Mouse (Mus musculus): Measurements from ENCODE around the gene Sox14. TPM values are rescaled to one million over a fixed set of nuclear protein-coding genes. Genes with fewer than 3 reads are reported as not detected.
A peak's percentile ranks its signal among the peaks of the same experiment; 100 is the strongest.

Gene Sox14
- polyA plus RNA-seq, 1 experiment: not detected

DNA sequence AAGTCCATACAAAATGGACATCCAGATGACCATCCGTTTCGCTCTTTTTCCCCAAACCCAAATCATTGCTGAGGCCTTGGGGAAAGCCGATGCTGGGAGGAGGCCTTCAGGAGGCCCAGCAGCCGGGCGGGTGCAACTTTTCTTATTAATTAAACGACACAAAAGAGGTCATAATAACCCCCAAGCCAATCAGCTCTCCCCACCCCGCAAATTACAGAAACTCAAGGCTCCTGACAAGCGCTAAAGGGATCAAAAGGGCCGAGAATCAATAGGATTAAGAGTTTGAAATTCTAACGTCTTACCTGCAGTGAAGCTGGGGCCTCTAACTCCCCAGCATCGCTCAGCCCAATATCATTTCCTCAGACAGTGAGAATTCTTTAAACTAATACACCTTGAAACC, 22.6 kb downstream of the Sox14 start:
- 58% methylated on average over 11 of the region's 11 CpGs for WGBS
- DNase-seq (ENCODE audit: low read depth, low spot score): no peak

- WGBS: 75% methylated on average over 7 of the region's 7 CpGs
Observed at GRCm38 (mm10) chr9:99850354-99850753, 25.6 kb downstream of the Sox14 start.

GRCm38 (mm10) chr9:99848327-99848726, 27.6 kb downstream of the Sox14 start:
- no peak for DNase-seq (ENCODE audit: low read depth, low spot score)
- WGBS: 61% methylated on average over 8 of the region's 8 CpGs

More at GRCm38 (mm10) chr9:99850354-99850753, 25.6 kb downstream of the Sox14 start:
- DNase-seq (ENCODE audit: low read depth, low spot score): no peak

DNA sequence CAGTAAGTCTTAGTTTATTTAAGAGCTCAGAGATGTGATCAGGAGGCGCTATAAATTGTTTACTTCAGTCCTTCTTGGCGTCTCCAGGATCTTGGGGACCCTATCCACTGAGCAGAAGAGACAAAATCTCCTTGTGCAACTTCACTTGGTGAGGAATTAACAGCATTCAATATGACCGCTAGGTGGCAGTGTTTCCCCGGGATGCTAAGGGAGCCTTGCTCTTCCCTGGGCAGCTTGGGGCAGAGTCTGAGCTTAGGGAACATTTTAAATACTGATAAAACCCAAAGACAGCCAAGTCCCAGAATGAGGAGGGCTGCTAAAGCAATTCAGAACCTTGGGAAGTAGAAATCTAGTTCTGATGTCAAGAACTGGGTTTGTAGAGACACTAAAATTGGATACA, 29.1 kb downstream of the Sox14 start:
- WGBS: under 1% methylated on average over 4 of the region's 4 CpGs
- peak; percentile 25 for DNase-seq (ENCODE audit: low read depth, low spot score)

DNA sequence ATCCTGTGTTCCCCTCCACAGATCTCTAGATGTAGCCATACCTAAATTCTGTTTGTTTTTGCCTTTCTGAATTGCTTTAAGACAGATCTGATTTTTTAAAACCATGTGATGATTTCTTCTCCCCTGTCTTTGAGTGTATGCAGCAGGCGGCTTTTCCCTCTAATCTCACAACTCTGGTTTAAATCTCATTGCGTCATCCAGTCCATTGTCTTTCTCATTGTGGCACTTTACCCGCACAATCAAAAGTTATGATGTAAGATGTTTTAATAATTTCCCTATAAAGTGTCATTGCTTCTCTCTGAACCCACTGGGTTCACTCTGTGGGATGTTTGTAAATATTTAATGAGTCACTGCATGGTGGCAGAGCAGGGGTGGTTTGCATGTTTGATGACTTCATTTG, 36.6 kb downstream of the Sox14 start:
- DNase-seq (ENCODE audit: low read depth, low spot score): no peak
- WGBS: 87% methylated on average over 3 of the region's 3 CpGs

- 47% methylated on average over 7 of the region's 7 CpGs for WGBS
- no peak for DNase-seq (ENCODE audit: low read depth, low spot score)
Observed at GRCm38 (mm10) chr9:99838877-99839276, 37.1 kb downstream of the Sox14 start.

DNA sequence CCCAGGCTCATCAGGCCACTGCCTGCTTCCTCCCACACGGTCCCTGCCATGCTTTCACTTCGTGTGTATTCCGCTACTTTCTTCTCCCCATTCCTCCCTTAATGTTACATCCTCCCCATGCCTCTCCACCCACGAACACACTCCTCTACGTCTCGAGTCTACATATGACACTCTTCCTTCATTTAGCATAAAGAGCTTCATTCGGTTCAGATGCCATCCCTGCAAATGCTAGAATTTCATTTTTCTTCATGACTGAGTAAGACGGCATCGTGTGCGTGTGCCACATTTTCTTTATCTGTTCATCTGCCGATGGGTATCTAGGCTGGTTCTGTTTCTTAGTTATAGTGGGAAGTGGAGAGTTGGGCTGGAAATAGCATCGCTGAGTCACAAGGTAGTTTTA, 39.3 kb downstream of the Sox14 start:
- WGBS: 91% methylated on average over 12 of the region's 12 CpGs

DNA sequence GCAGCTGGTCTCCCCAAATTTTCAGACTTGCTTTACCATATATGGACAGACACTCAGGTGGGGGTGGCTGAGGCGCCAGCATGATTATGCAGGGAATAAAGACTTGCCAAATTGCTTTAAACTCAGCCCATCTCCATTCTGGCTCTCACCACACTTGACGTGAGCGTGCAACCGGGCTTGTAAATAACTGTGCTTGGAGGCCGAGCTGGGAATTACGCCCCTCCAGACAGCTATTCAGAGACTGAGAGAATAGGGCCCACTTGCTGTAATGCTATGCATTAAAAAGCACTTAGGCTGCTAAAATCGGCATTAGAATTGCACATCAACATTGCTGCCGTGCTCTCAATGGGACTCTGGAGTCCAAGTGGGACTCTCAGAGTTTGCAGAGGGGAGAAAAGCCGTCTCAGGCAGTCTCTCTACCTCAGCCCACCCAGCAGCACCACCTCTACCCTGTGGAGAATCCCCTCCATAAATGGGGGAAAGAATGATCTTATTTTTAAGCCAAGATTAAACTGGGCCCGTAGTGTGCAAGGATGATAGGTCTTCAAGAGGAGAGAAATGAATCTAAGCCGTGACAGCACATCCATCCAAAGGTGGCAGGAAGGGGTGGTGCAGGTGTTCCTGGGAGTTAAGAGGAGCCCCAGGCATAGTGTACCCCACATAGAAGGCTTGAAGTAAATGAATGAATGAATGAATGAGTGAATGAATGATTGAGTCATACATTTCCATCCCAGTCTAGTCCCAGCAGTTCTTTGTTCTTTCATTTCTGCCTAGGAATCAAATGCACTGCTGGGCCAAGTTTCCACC, 40.1 kb downstream of the Sox14 start:
- WGBS: 65% methylated on average over 11 of the region's 11 CpGs
- DNase-seq (ENCODE audit: low read depth, low spot score): no peak

More for the DNA sequence above, 39.3 kb downstream of the Sox14 start:
- no peak for DNase-seq (ENCODE audit: low read depth, low spot score)

Other genes with a start within 250 kb of the Sox14 start
- gene Dzip1l, start 246.7 kb downstream of the Sox14 start, polyA plus RNA-seq (2012; rRNA removed): 0.66 and 0.84 TPM in 2 replicates
- 0.10 TPM in 1 of 2 replicates, not detected in the other for gene Cldn18, start 158.9 kb downstream of the Sox14 start, polyA plus RNA-seq (2012; rRNA removed)